Mouse (Mus musculus) liver, embryonic 16.5 days (tissue): ENCODE measurements around the gene D3Ertd254e. TPM values are rescaled to one million over a fixed set of nuclear protein-coding genes. Genes with fewer than 3 reads are reported as not detected.

ENCODE experiments used
- ATAC-seq: fragments of 200-750 bp; cut with Nextera tagmentation; 2 replicates; pipeline ENCODE4 v1.8.0; 2017; ENCODE audit warnings: low read depth, mild to moderate bottlenecking, moderate number of reproducible peaks, moderate library complexity
- H3K27ac ChIP-seq: fragments of 300-500 bp; sonication (generic); 2 replicates; pipeline ENCODE4 v1.5.1; 2014; ENCODE audit warnings: mild to moderate bottlenecking, low read length
- H3K27me3 ChIP-seq: fragments of 300-500 bp; sonication (generic); 2 replicates; pipeline ENCODE4 v1.6.1; 2014; ENCODE audit warnings: low read depth, low read length, mixed read lengths; ENCODE audit not compliant: control insufficient read depth, insufficient read depth
- H3K36me3 ChIP-seq: fragments of 300-500 bp; sonication (generic); 2 replicates; pipeline ENCODE4 v1.6.1; 2014; ENCODE audit warnings: mild to moderate bottlenecking; ENCODE audit not compliant: control insufficient read depth, insufficient read depth
- H3K4me1 ChIP-seq: fragments of 300-500 bp; sonication (generic); 2 replicates; pipeline ENCODE4 v1.6.1; 2014; ENCODE audit warnings: low read depth, low read length, mixed read lengths; ENCODE audit not compliant: control insufficient read depth
- H3K4me2 ChIP-seq: fragments of 300-500 bp; sonication (generic); 2 replicates; pipeline ENCODE4 v1.6.1; 2014; ENCODE audit warnings: low read depth, low read length, mixed read lengths
- H3K4me3 ChIP-seq: fragments of 300-500 bp; sonication (generic); 2 replicates; pipeline ENCODE4 v1.5.1; 2014; ENCODE audit warnings: low read depth, mild to moderate bottlenecking, low read length
- H3K9ac ChIP-seq: fragments of 300-500 bp; sonication (generic); 2 replicates; pipeline ENCODE4 v1.6.1; 2014; ENCODE audit warnings: low read depth, low read length
- H3K9me3 ChIP-seq: fragments of 300-500 bp; sonication (generic); replicated peaks from 2 replicates; pipeline ENCODE4 v1.6.1; 2016; ENCODE audit warnings: low read length; ENCODE audit not compliant: control insufficient read depth
- WGBS: fragments of 180-500 bp; shearing (Covaris S2); extraction: QIAGEN DNeasy Blood & Tissue Kit; methylation state at CpG from one replicate; pipeline ENCODE4 v1.1.7; 2014; ENCODE audit not compliant: insufficient replicate concordance; 5-methylcytosine and 5-hydroxymethylcytosine counted together
- polyA plus RNA-seq: library from polyadenylated mRNA; unstranded; fragments of >200 nt; fragmentation: Nextera tagmentation; extraction: Ambion mirVana; gene quantifications from 2 replicates; pipeline ENCODE4 v1.2.1, GENCODE M21; 2015

The D3Ertd254e gene
- polyA plus RNA-seq, 1 experiment from 2014 or later = 0.83 TPM

DNA sequence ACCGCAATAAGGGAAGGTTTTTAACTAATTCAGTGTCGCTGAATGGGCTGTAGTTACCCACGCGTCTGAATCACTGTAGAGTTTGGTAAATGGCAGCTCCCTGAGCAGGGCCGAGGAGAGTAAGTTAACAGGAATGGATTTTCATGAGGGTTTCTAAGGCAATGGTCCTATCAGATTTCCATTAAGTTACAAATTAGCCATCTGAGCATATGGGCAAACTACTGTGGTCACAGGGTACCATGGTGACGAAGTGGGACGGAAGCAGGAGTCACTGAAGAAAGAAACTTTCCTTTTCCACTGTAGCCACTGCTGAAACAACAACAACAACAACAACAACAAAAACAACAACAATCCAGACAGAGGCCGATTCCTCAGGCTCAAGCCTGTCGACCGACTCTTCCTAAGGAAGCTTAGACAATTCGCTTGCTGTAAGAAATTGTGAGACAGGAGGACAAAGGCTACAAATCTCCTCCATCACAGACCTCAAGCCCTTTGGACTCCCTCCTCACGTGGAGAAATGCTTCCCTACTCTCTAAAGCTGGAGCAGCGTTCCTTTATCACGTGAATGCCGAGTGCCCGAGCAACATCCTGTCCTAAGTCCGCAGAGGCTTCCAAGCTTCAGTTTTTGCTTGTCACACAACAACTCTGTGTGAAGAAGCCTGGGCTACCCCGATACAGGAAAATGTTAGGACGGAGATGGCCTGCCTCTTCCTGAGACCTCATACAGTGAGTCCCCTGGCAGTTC, 56.9 kb downstream of the D3Ertd254e start:
- H3K27me3 ChIP-seq = no peaks in the 10 kb centered on the region
- H3K4me3 ChIP-seq = no peak overlapping the region
- no peaks in the 10 kb centered on the region for H3K4me1 ChIP-seq
- no peaks in the 10 kb centered on the region for H3K9me3 ChIP-seq
- H3K27ac ChIP-seq = no peak overlapping the region
- H3K36me3 ChIP-seq = no peaks in the 10 kb centered on the region
- H3K9ac ChIP-seq = no peak overlapping the region
- no peak for ATAC-seq
- no peak overlapping the region for H3K4me2 ChIP-seq
- WGBS = 59% methylated on average over 19 of the region's 19 CpGs

GRCm38 (mm10) chr3:36209776-36210555, 59.1 kb downstream of the D3Ertd254e start:
- Histone ChIP-seq H3K27me3 (no peaks in the 10 kb centered on the region), H3K4me1 (no peaks in the 10 kb centered on the region), H3K4me2 (no peak overlapping the region), H3K36me3 (no peaks in the 10 kb centered on the region), H3K27ac (no peak overlapping the region), H3K9ac (no peak overlapping the region), H3K9me3 (no peaks in the 10 kb centered on the region), H3K4me3 (no peak overlapping the region)
- ATAC-seq = no peak
- 49% methylated on average over 11 of the region's 11 CpGs for WGBS

DNA sequence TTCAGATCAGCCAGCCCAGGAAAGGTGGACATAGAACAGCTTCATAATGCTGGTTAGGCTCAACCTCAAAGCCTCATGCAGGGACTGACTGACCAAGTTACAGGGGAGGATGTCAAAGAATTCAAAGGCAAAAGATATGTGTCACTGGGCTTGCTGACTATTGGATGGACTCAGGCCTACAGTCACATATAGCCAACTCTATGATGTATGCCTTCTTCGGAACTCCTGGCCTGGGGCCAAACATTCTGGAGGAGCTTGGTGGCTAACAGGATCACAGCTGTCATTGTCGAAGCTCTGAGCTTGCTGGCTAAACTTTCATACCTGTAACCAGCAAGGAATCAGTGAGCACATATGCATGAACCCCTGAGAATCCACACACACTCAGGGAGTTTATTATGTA, 60.1 kb downstream of the D3Ertd254e start:
- no peak for ATAC-seq
- H3K4me2 ChIP-seq = no peak overlapping the region
- H3K27me3 ChIP-seq = no peaks in the 10 kb centered on the region
- H3K36me3 ChIP-seq = no peaks in the 10 kb centered on the region
- no peak overlapping the region for H3K9ac ChIP-seq
- H3K4me3 ChIP-seq = no peak overlapping the region
- no peaks in the 10 kb centered on the region for H3K4me1 ChIP-seq
- H3K27ac ChIP-seq = no peak overlapping the region
- no peaks in the 10 kb centered on the region for H3K9me3 ChIP-seq
- 55% methylated on average over 2 of the region's 2 CpGs for WGBS

GRCm38 (mm10) chr3:36212758-36213157, 61.9 kb downstream of the D3Ertd254e start:
- H3K36me3 ChIP-seq = no peaks in the 10 kb centered on the region
- H3K9me3 ChIP-seq = no peaks in the 10 kb centered on the region
- WGBS = 59% methylated on average over 4 of the region's 4 CpGs
- no peak overlapping the region for H3K9ac ChIP-seq
- H3K27ac ChIP-seq = no peak overlapping the region
- H3K4me1 ChIP-seq = no peaks in the 10 kb centered on the region
- H3K4me2 ChIP-seq = no peak overlapping the region
- no peak for ATAC-seq
- H3K4me3 ChIP-seq = no peak overlapping the region
- H3K27me3 ChIP-seq = no peaks in the 10 kb centered on the region

Other genes with a start within 250 kb of the D3Ertd254e start
- gene Dcun1d1, start 213.6 kb upstream of the D3Ertd254e start, polyA plus RNA-seq = 82.0 and 86.8 TPM in 2 replicates
- 15.3 and 16.0 TPM in 2 replicates for gene Mccc1, start 150.3 kb upstream of the D3Ertd254e start, polyA plus RNA-seq
- gene Ccdc144b, start 97.5 kb upstream of the D3Ertd254e start, polyA plus RNA-seq = not detected in 2 replicates
- 27.3 and 27.7 TPM in 2 replicates for gene Acad9, start 85.0 kb upstream of the D3Ertd254e start, polyA plus RNA-seq
- not detected in 2 replicates for gene Qrfpr, start 71.3 kb downstream of the D3Ertd254e start, polyA plus RNA-seq